Comparison of ENCODE assay signal across 12 mouse cellular contexts in genomic region chr12:79963443-79964025, GRCm38 (mm10).
DNase-seq lines count a peak whose midpoint lies in the region; ATAC-seq lines count a peak whose summit lies in the region.
"Had no signal": no experiment of that assay in that cellular context is flagged by ENCODE, and none has a peak within 500 bp of the region (broad histone marks: within the 10 kb centered on the region; RNA-seq: fewer than 3 reads in every experiment).

No protein-coding gene starts in this region.

- peak; percentile 41 for DNase-seq in forebrain, embryonic 11.5 days (ENCODE audit: low spot score)
- no peak for DNase-seq in kidney, adult 9 months
- peak; percentile 77 for DNase-seq in adrenal gland, postnatal 14 days
- no peak for DNase-seq in limb, embryonic 10.5 days (ENCODE audit: low spot score)
- DNase-seq in right cerebral cortex, postnatal 25 days = no peak
- DNase-seq: right cerebral cortex, adult 18-20 months; thymus, postnatal 36 days had no signal

- H3K9me3 ChIP-seq in forebrain, embryonic 11.5 days (ENCODE audit: control insufficient read depth, low read length) = no peaks in the 10 kb centered on the region
- H3K9me3 ChIP-seq in forebrain, embryonic 12.5 days = no peaks in the 10 kb centered on the region
- no peaks in the 10 kb centered on the region for H3K9me3 ChIP-seq in kidney, embryonic 16.5 days (ENCODE audit: low read length)
- no peaks in the 10 kb centered on the region for H3K9me3 ChIP-seq in limb, embryonic 10.5 days (replicated peaks)

- no peak overlapping the region for H3K27ac ChIP-seq in forebrain, embryonic 11.5 days (ENCODE audit: low read depth, low read length)
- no peak overlapping the region for H3K27ac ChIP-seq in forebrain, embryonic 12.5 days
- H3K27ac ChIP-seq in kidney, embryonic 16.5 days (ENCODE audit: low read length) = 0 out of 2 replicates have a peak overlapping the region, but pooled peaks have one; percentile 22
- 0 out of 2 replicates have a peak overlapping the region, but pooled peaks have one; percentile 20 for H3K27ac ChIP-seq in limb, embryonic 10.5 days
- H3K27ac ChIP-seq: liver, embryonic 14.5 days had no signal

- WGBS in forebrain, embryonic 11.5 days = 84% methylated on average over 9 of the region's 9 CpGs
- 90% methylated on average over 8 of the region's 9 CpGs for WGBS in forebrain, embryonic 12.5 days
- WGBS in kidney, embryonic 16.5 days = 34% methylated on average over 9 of the region's 9 CpGs
- WGBS in limb, embryonic 10.5 days = 60% methylated on average over 9 of the region's 9 CpGs

- no peaks in the 10 kb centered on the region for H3K36me3 ChIP-seq in forebrain, embryonic 11.5 days (ENCODE audit: control insufficient read depth, insufficient read depth, low read length)
- H3K36me3 ChIP-seq in forebrain, embryonic 12.5 days (replicated peaks) = no peaks in the 10 kb centered on the region
- no peaks in the 10 kb centered on the region for H3K36me3 ChIP-seq in kidney, embryonic 16.5 days (ENCODE audit: insufficient read depth, low read length)
- H3K36me3 ChIP-seq in limb, embryonic 10.5 days = no peaks in the 10 kb centered on the region

- H3K4me3 ChIP-seq in forebrain, embryonic 11.5 days (ENCODE audit: low read depth, low read length) = no peak overlapping the region
- H3K4me3 ChIP-seq in forebrain, embryonic 12.5 days (replicated peaks) = no peak overlapping the region
- H3K4me3 ChIP-seq in kidney, embryonic 16.5 days (ENCODE audit: low read length) = no peak overlapping the region
- no peak overlapping the region for H3K4me3 ChIP-seq in limb, embryonic 10.5 days

- ATAC-seq in forebrain, embryonic 11.5 days (replicated peaks; ENCODE audit: low FRiP score) = no peak
- no peak for ATAC-seq in forebrain, embryonic 12.5 days (ENCODE audit: low FRiP score)
- ATAC-seq in kidney, embryonic 16.5 days (ENCODE audit: low FRiP score, low TSS enrichment) = peak; percentile 32; the same call in 1 of the 2 replicates
- no peak for ATAC-seq in granulocyte monocyte progenitor cell, adult 5-6 weeks (replicated peaks; ENCODE audit: poor library complexity, severe bottlenecking)
- ATAC-seq: hindbrain, embryonic 16.5 days had no signal

- no peak overlapping the region for H3K4me2 ChIP-seq in forebrain, embryonic 11.5 days (ENCODE audit: low read depth, low read length, severe bottlenecking)
- no peak overlapping the region for H3K4me2 ChIP-seq in forebrain, embryonic 12.5 days
- no peak overlapping the region for H3K4me2 ChIP-seq in kidney, embryonic 16.5 days (replicated peaks; ENCODE audit: low read depth, low read length)

- no peaks in the 10 kb centered on the region for H3K27me3 ChIP-seq in forebrain, embryonic 11.5 days (ENCODE audit: control insufficient read depth, insufficient read depth, low read length)
- H3K27me3 ChIP-seq in forebrain, embryonic 12.5 days = 0 out of 2 replicates have a peak, but pooled peaks cover 7% of the 10 kb centered on the region
- no peaks in the 10 kb centered on the region for H3K27me3 ChIP-seq in kidney, embryonic 16.5 days (ENCODE audit: insufficient read depth, low read length)
- no peaks in the 10 kb centered on the region for H3K27me3 ChIP-seq in limb, embryonic 10.5 days (ENCODE audit: low read depth, poor library complexity, severe bottlenecking)

- peaks cover 5% of the 10 kb centered on the region for H3K4me1 ChIP-seq in forebrain, embryonic 11.5 days (replicated peaks; ENCODE audit: control insufficient read depth, insufficient read depth, low read length)
- peaks cover 22% of the 10 kb centered on the region for H3K4me1 ChIP-seq in forebrain, embryonic 12.5 days
- H3K4me1 ChIP-seq in kidney, embryonic 16.5 days (ENCODE audit: insufficient read depth, low read length) = peaks cover 43% of the 10 kb centered on the region
- H3K4me1 ChIP-seq in limb, embryonic 10.5 days = peaks cover 51% of the 10 kb centered on the region

- no peak overlapping the region for H3K9ac ChIP-seq in forebrain, embryonic 11.5 days (ENCODE audit: low read length)
- H3K9ac ChIP-seq in forebrain, embryonic 12.5 days = no peak overlapping the region
- H3K9ac ChIP-seq in kidney, embryonic 16.5 days (replicated peaks; ENCODE audit: low read length) = no peak overlapping the region
- H3K9ac ChIP-seq: liver, embryonic 14.5 days had no signal

Comparison
In these comparisons a context has a peak if more than half of its experiments do, and no peak if none do; other contexts are left out.
1. DNase-seq: peak in forebrain, embryonic 11.5 days (single experiment) and adrenal gland, postnatal 14 days (single experiment); none in kidney, adult 9 months (single experiment), limb, embryonic 10.5 days (single experiment) and right cerebral cortex, postnatal 25 days (single experiment).
2. H3K27ac ChIP-seq: peak in kidney, embryonic 16.5 days (single experiment) and limb, embryonic 10.5 days (single experiment); none in forebrain, embryonic 11.5 days (single experiment) and forebrain, embryonic 12.5 days (single experiment).